In genomic region chr13:41583666-41584357, GRCm38 (mm10) we compare ENCODE assay signal across 11 mouse cellular contexts. TPM values are rescaled to one million over a fixed set of nuclear protein-coding genes. Genes with fewer than 3 reads are reported as not detected.
DNase-seq lines count a peak whose midpoint lies in the region; ATAC-seq and TF ChIP-seq lines count a peak whose summit lies in the region.
"Had no signal": no experiment of that assay in that cellular context is flagged by ENCODE, and none has a peak within 500 bp of the region (broad histone marks: within the 10 kb centered on the region; RNA-seq: fewer than 3 reads in every experiment).

No protein-coding gene starts in this region.

- H3K36me3 ChIP-seq in kidney, adult 2 months (ENCODE audit: control insufficient read depth, insufficient read depth, low read length) = no peaks in the 10 kb centered on the region
- H3K36me3 ChIP-seq in forebrain, embryonic 12.5 days (replicated peaks) = no peaks in the 10 kb centered on the region
- H3K36me3 ChIP-seq: heart, embryonic 15.5 days had no signal

- H3K4me1 ChIP-seq in kidney, adult 2 months (ENCODE audit: control insufficient read depth, insufficient read depth, low read length) = no peaks in the 10 kb centered on the region; the same call in 1 of the 2 replicates
- no peaks in the 10 kb centered on the region for H3K4me1 ChIP-seq in forebrain, embryonic 12.5 days
- H3K4me1 ChIP-seq: heart, embryonic 15.5 days had no signal

- peak overlapping the region; percentile 46 for H3K4me3 ChIP-seq in kidney, adult 2 months (ENCODE audit: insufficient read depth, low read depth, low read length)
- H3K4me3 ChIP-seq in forebrain, embryonic 12.5 days (replicated peaks) = no peak overlapping the region
- H3K4me3 ChIP-seq: erythroblast, embryonic 14.5 days; heart, embryonic 15.5 days had no signal

- ATAC-seq in CD4-positive, CD25-positive, alpha-beta regulatory T cell, adult 4 months = peak; percentile 85
- no peak for ATAC-seq in forebrain, embryonic 12.5 days (ENCODE audit: low FRiP score)

- TF ChIP-seq CTCF in kidney, adult 2 months (conservative IDR thresholded peaks at IDR 0.05; ENCODE audit: insufficient read depth, insufficient read length, low read depth, low read length) = no peak

- no peak for DNase-seq in kidney, adult 2 months
- no peak for DNase-seq in kidney, postnatal 14 days
- DNase-seq in 3134 (ENCODE audit: extremely low read depth, insufficient read length, low spot score) = peak; percentile 42
- DNase-seq in induced T-regulatory cell, adult 2 months (ENCODE audit: low read depth) = peak; percentile 82
- no peak for DNase-seq in adrenal gland, postnatal 14 days
- DNase-seq in neural tube, embryonic 10.5 days (ENCODE audit: extremely low spot score, low spot score) = no peak
- DNase-seq: lung, embryonic 14.5 days had no signal

- H3K4me2 ChIP-seq in forebrain, embryonic 12.5 days = no peak overlapping the region
- H3K4me2 ChIP-seq: heart, embryonic 15.5 days; lung, embryonic 14.5 days had no signal

- H3K27ac ChIP-seq in kidney, adult 2 months (ENCODE audit: insufficient read depth, low read depth, low read length) = peak overlapping the region; percentile 73; the same call in 1 of the 2 replicates
- H3K27ac ChIP-seq in forebrain, embryonic 12.5 days = no peak overlapping the region
- H3K27ac ChIP-seq: heart, embryonic 15.5 days had no signal

- TF ChIP-seq POLR2A in kidney, adult 2 months (IDR thresholded peaks at IDR 0.05; ENCODE audit: low read depth, low read length) = no peak

- no peak overlapping the region for H3K9ac ChIP-seq in forebrain, embryonic 12.5 days
- H3K9ac ChIP-seq: heart, embryonic 15.5 days; lung, embryonic 14.5 days had no signal

- no peaks in the 10 kb centered on the region for H3K27me3 ChIP-seq in kidney, adult 2 months (replicated peaks; ENCODE audit: control insufficient read depth, insufficient read depth, low read length)
- no peaks in the 10 kb centered on the region for H3K27me3 ChIP-seq in forebrain, embryonic 12.5 days
- H3K27me3 ChIP-seq: heart, embryonic 15.5 days had no signal

- 65% methylated on average over 7 of the region's 7 CpGs for WGBS in kidney, adult 2 months
- 87% methylated on average over 7 of the region's 7 CpGs for WGBS in forebrain, embryonic 12.5 days

- no peaks in the 10 kb centered on the region for H3K9me3 ChIP-seq in forebrain, embryonic 12.5 days
- H3K9me3 ChIP-seq: heart, embryonic 15.5 days had no signal

RNA-seq across cellular contexts. Expression of gene Tmem170b, which starts 21.9 kb away (rescaled TPM):
- 4.0 and 4.2 TPM in 2 replicates for polyA plus RNA-seq in kidney, adult 2 months (2012; rRNA removed)
- 10 to 100 TPM; 11.0 to 14.2 TPM for polyA plus RNA-seq in CD4-positive, CD25-positive, alpha-beta regulatory T cell, adult 4 months (2017; shearing (Covaris generic))
- 25.1 and 26.9 TPM in 2 replicates for polyA plus RNA-seq in forebrain, embryonic 12.5 days (2016; fragmentation: Nextera tagmentation; extraction: Ambion mirVana)
- total RNA-seq in adrenal gland, postnatal 14 days (2021) = 21.9 and 22.8 TPM in 2 replicates

Comparison
In these comparisons a context has a peak if more than half of its experiments do, and no peak if none do; other contexts are left out.
1. DNase-seq: peak in 3134 (single experiment) and induced T-regulatory cell, adult 2 months (single experiment); none in kidney, adult 2 months (single experiment), kidney, postnatal 14 days (single experiment), adrenal gland, postnatal 14 days (single experiment) and neural tube, embryonic 10.5 days (single experiment).